Mouse (Mus musculus) forelimb bud, embryonic 11.5 days (tissue): Measurements from ENCODE around the gene Ppcdc.

Experiments
- DNase-seq: peaks from one replicate; pipeline ENCODE4 v3.0.0-alpha.2; 2012; ENCODE audit warnings: low read depth, low spot score

The Ppcdc gene

GRCm38 (mm10) chr9:57360999-57361398 is 78.9 kb downstream of the Ppcdc start:
- no peak for DNase-seq

GRCm38 (mm10) chr9:57354377-57355183 is 85.3 kb downstream of the Ppcdc start:
- DNase-seq, result no peak

GRCm38 (mm10) chr9:57351277-57351676 is 88.6 kb downstream of the Ppcdc start:
- DNase-seq, result no peak

GRCm38 (mm10) chr9:57345902-57346301 is 94.0 kb downstream of the Ppcdc start:
- no peak for DNase-seq

- DNase-seq, result no peak
Measured at GRCm38 (mm10) chr9:57343752-57344151, 96.2 kb downstream of the Ppcdc start.

- DNase-seq, result no peak
Measured at GRCm38 (mm10) chr9:57342906-57343474, 96.9 kb downstream of the Ppcdc start.

- DNase-seq, result no peak
Measured at GRCm38 (mm10) chr9:57342186-57342585, 97.7 kb downstream of the Ppcdc start.

GRCm38 (mm10) chr9:57340361-57340760 is 99.6 kb downstream of the Ppcdc start:
- DNase-seq, result no peak

GRCm38 (mm10) chr9:57339577-57340210 is 100.2 kb downstream of the Ppcdc start:
- no peak for DNase-seq

- no peak for DNase-seq
Measured at GRCm38 (mm10) chr9:57338706-57339105, 101.2 kb downstream of the Ppcdc start.
